Mouse (Mus musculus) myocyte (in vitro differentiated cells): ENCODE data around the gene Klhdc2.

Experiments
- CEBPB ChIP-seq: IDR thresholded peaks from 2 replicates; pipeline ENCODE4 v1.6.1; 2011; ENCODE audit warnings: mild to moderate bottlenecking, moderate library complexity; ENCODE audit not compliant: poor library complexity, insufficient read depth, severe bottlenecking
- E2F4 ChIP-seq: IDR thresholded peaks from one replicate; pipeline ENCODE4 v1.6.1; 2011; ENCODE audit warnings: mild to moderate bottlenecking, control low read depth, moderate library complexity; ENCODE audit not compliant: insufficient read depth
- MAX ChIP-seq: IDR thresholded peaks from one replicate; pipeline ENCODE4 v1.6.1; 2011; ENCODE audit warnings: low read depth, mild to moderate bottlenecking, control low read depth
- MYOD1 ChIP-seq, 3 experiments: IDR thresholded peaks; one replicate each; pipeline ENCODE4 v1.6.1; 2011; ENCODE audit warnings: control low read depth in 2 of 3, low read depth in 2 of 3, mild to moderate bottlenecking in 2 of 3, moderate library complexity in 1 of 3; ENCODE audit not compliant: insufficient read length in 2 of 3, control insufficient read depth in 1 of 3
- MYOG ChIP-seq, 3 experiments: IDR thresholded peaks; one replicate each; pipeline ENCODE4 v1.6.1; 2011; ENCODE audit warnings: control low read depth in 2 of 3, low read depth in 2 of 3, mild to moderate bottlenecking in 2 of 3; ENCODE audit not compliant: insufficient read length in 2 of 3, control insufficient read depth in 1 of 3, insufficient read depth in 1 of 3
- POLR2A ChIP-seq: IDR thresholded peaks from one replicate; pipeline ENCODE4 v1.6.1; 2011; ENCODE audit warnings: low read depth, mild to moderate bottlenecking, control low read depth, moderate library complexity; ENCODE audit not compliant: insufficient read length
- POLR2AphosphoS2 ChIP-seq: IDR thresholded peaks from one replicate; pipeline ENCODE4 v1.6.1; 2011; ENCODE audit warnings: low read depth, control low read depth; ENCODE audit not compliant: insufficient read length
- REST ChIP-seq: IDR thresholded peaks from one replicate; pipeline ENCODE4 v1.6.1; 2011; ENCODE audit warnings: mild to moderate bottlenecking, control low read depth, moderate library complexity; ENCODE audit not compliant: insufficient read depth, insufficient read length
- SRF ChIP-seq: IDR thresholded peaks from one replicate; pipeline ENCODE4 v1.6.1; 2011; ENCODE audit warnings: low read depth; ENCODE audit not compliant: control insufficient read depth, insufficient read length
- TCF12 ChIP-seq: IDR thresholded peaks from one replicate; pipeline ENCODE4 v1.6.1; 2011; ENCODE audit warnings: mild to moderate bottlenecking, control low read depth; ENCODE audit not compliant: poor library complexity, insufficient read depth, severe bottlenecking
- TCF3 ChIP-seq: IDR thresholded peaks from one replicate; pipeline ENCODE4 v1.6.1; 2011; ENCODE audit warnings: low read depth, control low read depth; ENCODE audit not compliant: insufficient read length
- USF1 ChIP-seq: IDR thresholded peaks from one replicate; pipeline ENCODE4 v1.6.1; 2011; ENCODE audit warnings: low read depth, mild to moderate bottlenecking, control low read depth, moderate library complexity

- no peak for TF ChIP-seq POLR2A
- TF ChIP-seq TCF12: no peak
- no peak for TF ChIP-seq USF1
- no peak for TF ChIP-seq MAX
- no peak for TF ChIP-seq MYOG (IDR thresholded peaks at IDR 0.05; ENCODE audit: control insufficient read depth in 1 of 3, insufficient read depth in 1 of 3, insufficient read length in 2 of 3, low read depth in 2 of 3)
- TF ChIP-seq POLR2AphosphoS2: no peak
- TF ChIP-seq E2F4: no peak
- no peak for TF ChIP-seq MYOD1 (IDR thresholded peaks at IDR 0.05; ENCODE audit: control insufficient read depth in 1 of 3, insufficient read length in 2 of 3, low read depth in 2 of 3)
- TF ChIP-seq SRF: no peak
- no peak for TF ChIP-seq CEBPB
- no peak for TF ChIP-seq REST
- TF ChIP-seq TCF3: no peak
These were observed 1.1 kb downstream of the Klhdc2 start for GRCm38 (mm10) chr12:69297411-69298150.
